Mouse (Mus musculus) forebrain, embryonic 13.5 days (tissue): ENCODE data around the gene Mical2. TPM values are rescaled to one million over a fixed set of nuclear protein-coding genes. Genes with fewer than 3 reads are reported as not detected.

Experiments used
- ATAC-seq: fragments of 200-750 bp; cut with Nextera tagmentation; 2 replicates; pipeline ENCODE4 v1.8.0; 2017
- H3K27ac ChIP-seq: fragments of 300-500 bp; sonication (generic); 2 replicates; pipeline ENCODE4 v1.5.1; 2015; ENCODE audit warnings: inconsistent platforms, mild to moderate bottlenecking, moderate library complexity
- H3K27me3 ChIP-seq: fragments of 300-500 bp; sonication (generic); 2 replicates; pipeline ENCODE4 v1.6.1; 2015; ENCODE audit warnings: mild to moderate bottlenecking, inconsistent platforms
- H3K36me3 ChIP-seq: fragments of 300-500 bp; sonication (generic); 2 replicates; pipeline ENCODE4 v1.6.1; 2015; ENCODE audit warnings: mild to moderate bottlenecking, inconsistent platforms; ENCODE audit not compliant: poor library complexity, severe bottlenecking
- H3K4me1 ChIP-seq: fragments of 300-500 bp; sonication (generic); 2 replicates; pipeline ENCODE4 v1.6.1; 2015; ENCODE audit warnings: inconsistent platforms
- H3K4me2 ChIP-seq: fragments of 300-500 bp; sonication (generic); 2 replicates; pipeline ENCODE4 v1.6.1; 2015; ENCODE audit warnings: inconsistent platforms, mild to moderate bottlenecking, moderate library complexity
- H3K4me3 ChIP-seq: fragments of 300-500 bp; sonication (generic); 2 replicates; pipeline ENCODE4 v1.5.1; 2015; ENCODE audit warnings: mild to moderate bottlenecking, inconsistent platforms
- H3K9ac ChIP-seq: fragments of 300-500 bp; sonication (generic); 2 replicates; pipeline ENCODE4 v1.6.1; 2015; ENCODE audit warnings: mild to moderate bottlenecking, inconsistent platforms
- H3K9me3 ChIP-seq: fragments of 300-500 bp; sonication (generic); replicated peaks from 2 replicates; pipeline ENCODE4 v1.6.1; 2016; ENCODE audit warnings: inconsistent platforms
- WGBS: fragments of 180-500 bp; shearing (Covaris S2); methylation state at CpG from one replicate; pipeline ENCODE4 v1.1.7; 2015; 5-methylcytosine and 5-hydroxymethylcytosine counted together
- polyA plus RNA-seq: library from polyadenylated mRNA; unstranded; fragments of >200 nt; fragmentation: Nextera tagmentation; extraction: Ambion mirVana; gene quantifications from 2 replicates; pipeline ENCODE4 v1.2.1, GENCODE M21; 2015

The Mical2 gene
- polyA plus RNA-seq, 1 experiment from 2014 or later: 1.1 TPM

GRCm38 (mm10) chr7:112330935-112331334, 105.3 kb downstream of the Mical2 start:
- H3K27ac ChIP-seq: no peak overlapping the region
- no peaks in the 10 kb centered on the region for H3K36me3 ChIP-seq
- H3K4me3 ChIP-seq: no peak overlapping the region
- no peak overlapping the region for H3K9ac ChIP-seq
- H3K27me3 ChIP-seq: no peaks in the 10 kb centered on the region
- H3K4me1 ChIP-seq: no peaks in the 10 kb centered on the region
- no peak overlapping the region for H3K4me2 ChIP-seq
- no peaks in the 10 kb centered on the region for H3K9me3 ChIP-seq
- ATAC-seq: no peak
- WGBS: 91% methylated on average over 8 of the region's 8 CpGs

GRCm38 (mm10) chr7:112331804-112332203, 106.1 kb downstream of the Mical2 start:
- no peak overlapping the region for H3K9ac ChIP-seq
- 0 out of 2 replicates have a peak, but pooled peaks cover 3% of the 10 kb centered on the region for H3K4me1 ChIP-seq
- no peak overlapping the region for H3K27ac ChIP-seq
- no peaks in the 10 kb centered on the region for H3K9me3 ChIP-seq
- WGBS: 86% methylated on average over 8 of the region's 8 CpGs
- no peaks in the 10 kb centered on the region for H3K27me3 ChIP-seq
- no peaks in the 10 kb centered on the region for H3K36me3 ChIP-seq
- H3K4me2 ChIP-seq: no peak overlapping the region
- H3K4me3 ChIP-seq: no peak overlapping the region
- no peak for ATAC-seq

- Histone ChIP-seq H3K27ac (no peak overlapping the region), H3K4me3 (no peak overlapping the region), H3K4me2 (no peak overlapping the region), H3K36me3 (no peaks in the 10 kb centered on the region), H3K27me3 (no peaks in the 10 kb centered on the region), H3K9ac (no peak overlapping the region), H3K4me1 (0 out of 2 replicates have a peak, but pooled peaks cover 4% of the 10 kb centered on the region), H3K9me3 (no peaks in the 10 kb centered on the region)
- WGBS: 88% methylated on average over 5 of the region's 5 CpGs
- ATAC-seq: no peak
Measured at GRCm38 (mm10) chr7:112332426-112332825, 106.8 kb downstream of the Mical2 start.

GRCm38 (mm10) chr7:112333404-112333803, 107.7 kb downstream of the Mical2 start:
- Histone ChIP-seq H3K9me3 (no peaks in the 10 kb centered on the region), H3K4me2 (no peak overlapping the region), H3K36me3 (no peaks in the 10 kb centered on the region), H3K4me1 (0 out of 2 replicates have a peak, but pooled peaks cover 4% of the 10 kb centered on the region), H3K27ac (no peak overlapping the region), H3K9ac (no peak overlapping the region), H3K4me3 (no peak overlapping the region), H3K27me3 (no peaks in the 10 kb centered on the region)
- WGBS: 82% methylated on average over 7 of the region's 7 CpGs
- no peak for ATAC-seq

GRCm38 (mm10) chr7:112336213-112336631, 110.6 kb downstream of the Mical2 start:
- Histone ChIP-seq H3K9ac (no peak overlapping the region), H3K36me3 (no peaks in the 10 kb centered on the region), H3K27me3 (no peaks in the 10 kb centered on the region), H3K27ac (0 out of 2 replicates have a peak overlapping the region, but pooled peaks have one; percentile 6), H3K4me2 (no peak overlapping the region), H3K4me3 (no peak overlapping the region), H3K9me3 (no peaks in the 10 kb centered on the region), H3K4me1 (0 out of 2 replicates have a peak, but pooled peaks cover 4% of the 10 kb centered on the region)
- 87% methylated on average over 6 of the region's 6 CpGs for WGBS
- peak; percentile 58; the same call in 1 of the 2 replicates for ATAC-seq

GRCm38 (mm10) chr7:112336769-112337168, 111.1 kb downstream of the Mical2 start:
- H3K36me3 ChIP-seq: no peaks in the 10 kb centered on the region
- 0 out of 2 replicates have a peak, but pooled peaks cover 4% of the 10 kb centered on the region for H3K4me1 ChIP-seq
- 79% methylated on average over 15 of the region's 15 CpGs for WGBS
- no peaks in the 10 kb centered on the region for H3K9me3 ChIP-seq
- H3K9ac ChIP-seq: no peak overlapping the region
- H3K4me3 ChIP-seq: no peak overlapping the region
- H3K27me3 ChIP-seq: no peaks in the 10 kb centered on the region
- H3K27ac ChIP-seq: 0 out of 2 replicates have a peak overlapping the region, but pooled peaks have one; percentile 6
- no peak overlapping the region for H3K4me2 ChIP-seq
- no peak for ATAC-seq

GRCm38 (mm10) chr7:112337736-112338135, 112.1 kb downstream of the Mical2 start:
- Histone ChIP-seq H3K9ac (no peak overlapping the region), H3K4me3 (no peak overlapping the region), H3K4me1 (0 out of 2 replicates have a peak, but pooled peaks cover 4% of the 10 kb centered on the region), H3K36me3 (no peaks in the 10 kb centered on the region), H3K4me2 (no peak overlapping the region), H3K27me3 (no peaks in the 10 kb centered on the region), H3K27ac (no peak overlapping the region), H3K9me3 (no peaks in the 10 kb centered on the region)
- 89% methylated on average over 5 of the region's 5 CpGs for WGBS
- no peak for ATAC-seq

GRCm38 (mm10) chr7:112341052-112341451, 115.4 kb downstream of the Mical2 start:
- H3K4me3 ChIP-seq: no peak overlapping the region
- H3K4me1 ChIP-seq: 0 out of 2 replicates have a peak, but pooled peaks cover 4% of the 10 kb centered on the region
- H3K9me3 ChIP-seq: no peaks in the 10 kb centered on the region
- no peak overlapping the region for H3K27ac ChIP-seq
- ATAC-seq: no peak
- H3K4me2 ChIP-seq: no peak overlapping the region
- H3K9ac ChIP-seq: no peak overlapping the region
- H3K36me3 ChIP-seq: no peaks in the 10 kb centered on the region
- no peaks in the 10 kb centered on the region for H3K27me3 ChIP-seq
- 79% methylated on average over 3 of the region's 3 CpGs for WGBS

GRCm38 (mm10) chr7:112345687-112346086, 120.0 kb downstream of the Mical2 start:
- no peaks in the 10 kb centered on the region for H3K36me3 ChIP-seq
- no peak for ATAC-seq
- H3K27me3 ChIP-seq: no peaks in the 10 kb centered on the region
- H3K4me2 ChIP-seq: no peak overlapping the region
- H3K9ac ChIP-seq: no peak overlapping the region
- H3K27ac ChIP-seq: no peak overlapping the region
- 78% methylated on average over 1 of the region's 1 CpGs for WGBS
- H3K4me1 ChIP-seq: no peaks in the 10 kb centered on the region
- no peak overlapping the region for H3K4me3 ChIP-seq
- H3K9me3 ChIP-seq: no peaks in the 10 kb centered on the region

- Histone ChIP-seq H3K9me3 (no peaks in the 10 kb centered on the region), H3K27ac (no peak overlapping the region), H3K4me1 (peaks cover 43% of the 10 kb centered on the region), H3K27me3 (no peaks in the 10 kb centered on the region), H3K4me2 (no peak overlapping the region), H3K4me3 (no peak overlapping the region), H3K9ac (no peak overlapping the region), H3K36me3 (no peaks in the 10 kb centered on the region)
- WGBS: 85% methylated on average over 3 of the region's 3 CpGs
- no peak for ATAC-seq
Measured at GRCm38 (mm10) chr7:112351541-112351940, 125.9 kb downstream of the Mical2 start.

GRCm38 (mm10) chr7:112352005-112352404, 126.3 kb downstream of the Mical2 start:
- Histone ChIP-seq H3K36me3 (no peaks in the 10 kb centered on the region), H3K27me3 (no peaks in the 10 kb centered on the region), H3K27ac (no peak overlapping the region), H3K4me2 (no peak overlapping the region), H3K4me1 (peaks cover 43% of the 10 kb centered on the region), H3K9me3 (no peaks in the 10 kb centered on the region), H3K9ac (no peak overlapping the region), H3K4me3 (no peak overlapping the region)
- WGBS: 58% methylated on average over 4 of the region's 4 CpGs
- no peak for ATAC-seq

- no peak overlapping the region for H3K27ac ChIP-seq
- H3K36me3 ChIP-seq: no peaks in the 10 kb centered on the region
- no peak overlapping the region for H3K9ac ChIP-seq
- peaks cover 43% of the 10 kb centered on the region for H3K4me1 ChIP-seq
- no peak overlapping the region for H3K4me3 ChIP-seq
- H3K4me2 ChIP-seq: no peak overlapping the region
- no peaks in the 10 kb centered on the region for H3K9me3 ChIP-seq
- 84% methylated on average over 4 of the region's 4 CpGs for WGBS
- ATAC-seq: no peak
- H3K27me3 ChIP-seq: no peaks in the 10 kb centered on the region
Measured at GRCm38 (mm10) chr7:112353011-112353410, 127.4 kb downstream of the Mical2 start.

- Histone ChIP-seq H3K27ac (peak overlapping the region; percentile 65; the same call in 1 of the 2 replicates), H3K4me1 (peaks cover 43% of the 10 kb centered on the region), H3K9ac (no peak overlapping the region), H3K9me3 (no peaks in the 10 kb centered on the region), H3K4me2 (no peak overlapping the region), H3K27me3 (no peaks in the 10 kb centered on the region), H3K4me3 (no peak overlapping the region), H3K36me3 (no peaks in the 10 kb centered on the region)
- ATAC-seq: peak; percentile 34; the same call in 1 of the 2 replicates
- WGBS: 37% methylated on average over 11 of the region's 11 CpGs
Measured at GRCm38 (mm10) chr7:112353939-112354338, 128.3 kb downstream of the Mical2 start.
